In the genomic region with DNA sequence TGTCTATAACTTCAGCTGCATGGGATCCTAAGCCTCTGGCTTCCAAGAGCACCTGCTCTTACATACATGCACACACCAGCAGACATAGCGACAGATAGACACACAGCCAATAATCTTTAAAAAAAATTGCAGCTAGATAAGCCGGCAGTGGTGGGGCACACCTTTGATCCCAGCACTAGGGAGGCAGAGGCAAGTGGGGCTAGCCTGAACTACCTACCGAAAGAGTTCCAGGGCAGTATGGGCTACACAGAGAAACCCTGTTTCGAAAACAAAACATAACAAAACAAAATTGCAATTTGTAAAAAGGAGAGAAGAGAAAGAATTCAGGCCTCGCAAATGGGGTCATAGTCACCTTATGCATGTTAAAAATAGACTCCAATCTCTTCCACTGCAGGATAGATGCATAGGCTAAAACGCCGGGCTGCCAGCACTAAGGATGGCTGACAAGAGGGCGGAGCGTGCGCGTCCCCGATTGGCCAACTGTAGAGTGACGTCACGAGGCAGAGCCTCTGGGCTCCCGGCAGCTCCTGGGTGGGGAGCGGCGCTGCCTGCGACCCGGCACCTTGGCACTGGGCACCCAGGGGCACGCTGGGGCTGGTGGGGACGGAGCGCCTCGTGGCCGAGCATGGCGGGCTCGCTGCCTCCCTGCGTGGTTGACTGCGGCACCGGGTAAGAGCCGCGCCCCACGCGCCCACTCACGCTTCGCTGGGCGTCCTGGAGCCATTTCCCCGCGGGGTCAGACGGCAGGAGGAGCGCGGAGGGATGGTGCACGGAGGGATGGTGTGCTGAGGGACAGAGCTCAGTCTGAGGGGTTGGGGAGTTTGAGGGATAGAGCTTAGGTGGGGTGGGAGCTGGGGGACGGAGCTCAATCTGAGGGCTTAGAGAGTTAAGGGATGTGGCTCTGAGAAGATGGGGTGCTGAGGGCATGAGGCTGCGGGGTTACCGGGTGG, we compare ENCODE assay signal across 8 mouse cellular contexts. TPM values are rescaled to one million over a fixed set of nuclear protein-coding genes. Genes with fewer than 3 reads are reported as not detected.
DNase-seq lines count a peak whose midpoint lies in the region; ATAC-seq and TF ChIP-seq lines count a peak whose summit lies in the region.

A gene (plus strand): TSS at position 538 of the 950 bp plus-strand sequence.

- peak within 1 kb of the TSS; percentile 80 for H3K9ac ChIP-seq in heart, embryonic 12.5 days
- H3K9ac ChIP-seq in kidney, embryonic 16.5 days (replicated peaks; ENCODE audit: low read length) = peak within 1 kb of the TSS; percentile 59

- peak; percentile 65 for ATAC-seq in erythroblast, adult 5-6 weeks (replicated peaks; ENCODE audit: low FRiP score, poor library complexity, severe bottlenecking)
- ATAC-seq in heart, embryonic 12.5 days (ENCODE audit: insufficient number of reproducible peaks, low FRiP score) = peak; percentile 96
- ATAC-seq in kidney, embryonic 16.5 days (ENCODE audit: low FRiP score, low TSS enrichment) = peak; percentile 97

- H3K79me3 ChIP-seq in C2C12 (ENCODE audit: low read depth) = no peaks in the 10 kb centered on the region

- 2% methylated on average over 45 of the region's 45 CpGs for WGBS in heart, embryonic 12.5 days
- WGBS in kidney, embryonic 16.5 days = 2% methylated on average over 45 of the region's 45 CpGs

- H3K4me1 ChIP-seq in heart, embryonic 12.5 days (replicated peaks) = peaks cover 29% of the 10 kb centered on the region
- peaks cover 11% of the 10 kb centered on the region for H3K4me1 ChIP-seq in kidney, embryonic 16.5 days (ENCODE audit: insufficient read depth, low read length)

- TF ChIP-seq POLR2A in brain, embryonic 14.5 days (IDR thresholded peaks at IDR 0.05; ENCODE audit: borderline replicate concordance, extremely low read depth, insufficient read depth, insufficient read length, poor library complexity, severe bottlenecking) = peak; percentile 86

- no peaks in the 10 kb centered on the region for H3K79me2 ChIP-seq in C2C12 (ENCODE audit: control insufficient read depth, insufficient read depth)

- H3K9me3 ChIP-seq in heart, embryonic 12.5 days (replicated peaks) = no peaks in the 10 kb centered on the region
- no peaks in the 10 kb centered on the region for H3K9me3 ChIP-seq in kidney, embryonic 16.5 days (ENCODE audit: low read length)

- TF ChIP-seq CTCF in C2C12 (IDR thresholded peaks at IDR 0.05; ENCODE audit: control insufficient read depth, insufficient read depth, insufficient read length) = no peak
- no peak for TF ChIP-seq CTCF in brain, embryonic 14.5 days (IDR thresholded peaks at IDR 0.05; ENCODE audit: borderline replicate concordance, extremely low read depth, insufficient read depth, insufficient read length)

- H3K27ac ChIP-seq in heart, embryonic 12.5 days (ENCODE audit: poor library complexity, severe bottlenecking) = peak within 1 kb of the TSS; percentile 22
- H3K27ac ChIP-seq in kidney, embryonic 16.5 days (ENCODE audit: low read length) = no peak within 1 kb of the TSS

- peak within 1 kb of the TSS; percentile 61 for H3ac ChIP-seq in C2C12 (ENCODE audit: control insufficient read depth, insufficient read length, low read depth)

- no peaks in the 10 kb centered on the region for H3K27me3 ChIP-seq in C2C12 (ENCODE audit: control insufficient read depth, insufficient read depth, insufficient read length)
- no peaks in the 10 kb centered on the region; the same call in 1 of the 2 replicates for H3K27me3 ChIP-seq in heart, embryonic 12.5 days (replicated peaks)
- H3K27me3 ChIP-seq in kidney, embryonic 16.5 days (ENCODE audit: insufficient read depth, low read length) = peaks cover 2% of the 10 kb centered on the region; the same call in 1 of the 2 replicates

- peak; percentile 96 for DNase-seq in brain, embryonic 14.5 days (ENCODE audit: low read depth)
- peak; percentile 83 for DNase-seq in liver
- peak; percentile 22 to 49 for DNase-seq in monocyte, adult 2 months (ENCODE audit: low read depth in 1 of 2, low spot score in 2 of 2)
- DNase-seq in spleen, postnatal 14 days (ENCODE audit: low spot score in 2 of 2) = peak; percentile 55 to 63

- H3K4me2 ChIP-seq in heart, embryonic 12.5 days = peak within 1 kb of the TSS; percentile 95
- H3K4me2 ChIP-seq in kidney, embryonic 16.5 days (replicated peaks; ENCODE audit: low read depth, low read length) = peak within 1 kb of the TSS; percentile 87

- peak within 1 kb of the TSS; percentile 6 for H3K4me3 ChIP-seq in C2C12 (ENCODE audit: insufficient read depth, poor library complexity, severe bottlenecking)
- H3K4me3 ChIP-seq in heart, embryonic 12.5 days = peak within 1 kb of the TSS; percentile 87
- peak within 1 kb of the TSS; percentile 59 for H3K4me3 ChIP-seq in kidney, embryonic 16.5 days (ENCODE audit: low read length)

- no peaks in the 10 kb centered on the region for H3K36me3 ChIP-seq in C2C12 (ENCODE audit: control insufficient read depth, insufficient read depth)
- no peaks in the 10 kb centered on the region for H3K36me3 ChIP-seq in heart, embryonic 12.5 days
- no peaks in the 10 kb centered on the region for H3K36me3 ChIP-seq in kidney, embryonic 16.5 days (ENCODE audit: insufficient read depth, low read length)

TF ChIP-seq in C2C12, 6 proteins besides CTCF, POLR2A, EP300 and RAD21:
- TF ChIP-seq MAX (IDR thresholded peaks at IDR 0.05) = no peak
- TF ChIP-seq FOSL1 (IDR thresholded peaks at IDR 0.05; ENCODE audit: insufficient read depth, low read length, poor library complexity, severe bottlenecking) = no peak
- TF ChIP-seq MYOG (IDR thresholded peaks at IDR 0.05; ENCODE audit: control insufficient read depth, extremely low read depth, insufficient read length) = no peak
- TF ChIP-seq CEBPB (IDR thresholded peaks at IDR 0.05; ENCODE audit: low read depth) = no peak
- no peak for TF ChIP-seq USF1 (IDR thresholded peaks at IDR 0.05; ENCODE audit: low read depth)
- TF ChIP-seq MYOD1 (IDR thresholded peaks at IDR 0.05; ENCODE audit: control insufficient read depth, insufficient read length, low read depth) = no peak

RNA-seq across cellular contexts. Expression of the gene that starts here (rescaled TPM):
- polyA plus RNA-seq in C2C12 (2012; fragmentation: generic; extraction: Trizol) = 0.66 TPM
- 15.5 and 18.0 TPM in 2 replicates for polyA plus RNA-seq in brain, embryonic 14.5 days (2012; rRNA removed)
- total RNA-seq in erythroblast, adult 5-6 weeks (2015; ENCODE audit: low replicate concordance) = 2.5 TPM in 1 of 2 replicates, not detected in the other
- total RNA-seq in erythroblast, adult 5-6 weeks (2017; ENCODE audit: low replicate concordance) = 0.84 TPM in 1 of 2 replicates, not detected in the other
- polyA plus RNA-seq in heart, embryonic 12.5 days (2016; fragmentation: Nextera tagmentation; extraction: Ambion mirVana) = 38.9 and 39.0 TPM in 2 replicates
- 4.9 and 6.2 TPM in 2 replicates for polyA plus RNA-seq in kidney, embryonic 16.5 days (2015; fragmentation: Nextera tagmentation; extraction: Ambion mirVana)

Comparison
In these comparisons a context has a peak if more than half of its experiments do, and no peak if none do; other contexts are left out.
1. H3K4me3 ChIP-seq: peak in every context shown above with its lines; median percentile 87 in heart, embryonic 12.5 days; 59 in kidney, embryonic 16.5 days; 6 in C2C12.
2. DNase-seq: peak in every context shown above with its lines; median percentile 96 in brain, embryonic 14.5 days; 83 in liver; 59 in spleen, postnatal 14 days; 36 in monocyte, adult 2 months.